Mouse (Mus musculus) central nervous system, embryonic 18 days (tissue): ENCODE results near the gene Mettl2. TPM values are rescaled to one million over a fixed set of nuclear protein-coding genes. Genes with fewer than 3 reads are reported as not detected.

Experiments
- polyA plus RNA-seq: library from polyadenylated mRNA; depleted of rRNA; stranded (reverse); fragments of >200 nt; gene quantifications from 2 replicates; pipeline ENCODE4 v1.2.3, GENCODE M21; 2012; rRNA removed

Mettl2 gene
- polyA plus RNA-seq: 35.2 and 36.3 TPM in 2 replicates

GRCm38 (mm10) chr11:105125735-105126519 lies at the start of gene Mettl2:
TSS of gene Mettl2 (plus strand) at chr11:105126425.

GRCm38 (mm10) chr11:105146593-105146992 lies 20.4 kb downstream of the Mettl2 start, which contains the start of gene Gm10842:
TSS of gene Gm10842 (plus strand) at chr11:105146893.

GRCm38 (mm10) chr11:105178516-105178915 lies 52.3 kb downstream of the Mettl2 start, which contains the start of gene Tlk2:
TSS of gene Tlk2 (plus strand) at chr11:105178807.

Other genes starting within 250 kb of the Mettl2 start
- gene Efcab3, start 62.8 kb upstream of the Mettl2 start, polyA plus RNA-seq: 0.48 and 0.83 TPM in 2 replicates
- gene Gm10842, start 20.5 kb downstream of the Mettl2 start, polyA plus RNA-seq: not detected in 2 replicates
- gene Tlk2, start 52.4 kb downstream of the Mettl2 start, polyA plus RNA-seq: 47.1 and 48.3 TPM in 2 replicates
- 5.7 and 9.4 TPM in 2 replicates for gene Mrc2, start 166.2 kb downstream of the Mettl2 start, polyA plus RNA-seq